ENCODE assay signal across 10 mouse cellular contexts in genomic region chr11:78453675-78454074, GRCm38 (mm10). TPM values are rescaled to one million over a fixed set of nuclear protein-coding genes. Genes with fewer than 3 reads are reported as not detected.
A peak's percentile ranks its signal among the peaks of the same experiment; 100 is the strongest.
DNase-seq lines count a peak whose midpoint lies in the region; ATAC-seq lines count a peak whose summit lies in the region.
"Had no signal": no experiment of that assay in that cellular context is flagged by ENCODE, and none has a peak within 500 bp of the region (broad histone marks: within the 10 kb centered on the region; RNA-seq: fewer than 3 reads in every experiment).

No protein-coding gene starts in this region.

- H3K36me3 ChIP-seq in hindbrain, embryonic 10.5 days, result no peaks in the 10 kb centered on the region
- no peaks in the 10 kb centered on the region for H3K36me3 ChIP-seq in hindbrain, embryonic 13.5 days
- H3K36me3 ChIP-seq: liver, embryonic 15.5 days had no signal

- 7% methylated on average over 4 of the region's 4 CpGs for WGBS in hindbrain, embryonic 10.5 days
- WGBS in hindbrain, embryonic 13.5 days, result 16% methylated on average over 4 of the region's 4 CpGs

- no peak overlapping the region for H3K4me3 ChIP-seq in hindbrain, embryonic 10.5 days
- H3K4me3 ChIP-seq in hindbrain, embryonic 13.5 days, result no peak overlapping the region
- H3K4me3 ChIP-seq: erythroblast, embryonic 14.5 days; liver, embryonic 15.5 days had no signal

- DNase-seq in hindbrain, embryonic 10.5 days (ENCODE audit: low spot score), result peak; percentile 59
- peak; percentile 84 to 87 for DNase-seq in B cell, adult 2 months
- peak; percentile 46 for DNase-seq in WW6 (ENCODE audit: low read depth, low spot score)
- peak; percentile 84 for DNase-seq in embryo, embryonic 11 days
- DNase-seq in layer of hippocampus, postnatal 10 days (ENCODE audit: low spot score in 2 of 2), result peak; percentile 74 to 79
- peak; percentile 53 for DNase-seq in retina, postnatal 7 days (ENCODE audit: low read depth, low spot score)

- H3K9ac ChIP-seq in hindbrain, embryonic 13.5 days, result no peak overlapping the region
- H3K9ac ChIP-seq: liver, embryonic 15.5 days had no signal

- 0 out of 2 replicates have a peak, but pooled peaks cover 3% of the 10 kb centered on the region for H3K27me3 ChIP-seq in hindbrain, embryonic 10.5 days (ENCODE audit: insufficient read depth, poor library complexity, severe bottlenecking)
- 0 out of 2 replicates have a peak, but pooled peaks cover 17% of the 10 kb centered on the region for H3K27me3 ChIP-seq in hindbrain, embryonic 13.5 days
- H3K27me3 ChIP-seq: liver, embryonic 15.5 days had no signal

- no peak overlapping the region for H3K27ac ChIP-seq in hindbrain, embryonic 10.5 days
- H3K27ac ChIP-seq in hindbrain, embryonic 13.5 days, result no peak overlapping the region
- H3K27ac ChIP-seq: liver, embryonic 15.5 days had no signal

- H3K4me2 ChIP-seq in hindbrain, embryonic 13.5 days, result no peak overlapping the region
- H3K4me2 ChIP-seq: liver, embryonic 15.5 days had no signal

- no peak for ATAC-seq in hindbrain, embryonic 13.5 days (ENCODE audit: low FRiP score)
- no peak for ATAC-seq in megakaryocyte-erythroid progenitor cell, adult 5-6 weeks (replicated peaks; ENCODE audit: low FRiP score, low TSS enrichment, poor library complexity, severe bottlenecking)

- no peaks in the 10 kb centered on the region for H3K4me1 ChIP-seq in hindbrain, embryonic 10.5 days (replicated peaks)
- H3K4me1 ChIP-seq in hindbrain, embryonic 13.5 days (replicated peaks), result no peaks in the 10 kb centered on the region
- H3K4me1 ChIP-seq: liver, embryonic 15.5 days had no signal

- no peaks in the 10 kb centered on the region for H3K9me3 ChIP-seq in hindbrain, embryonic 10.5 days
- no peaks in the 10 kb centered on the region for H3K9me3 ChIP-seq in hindbrain, embryonic 13.5 days
- H3K9me3 ChIP-seq: liver, embryonic 15.5 days had no signal

RNA-seq across cellular contexts. Expression of gene Slc46a1, which starts 11.8 kb away (rescaled TPM):
- 20.2 and 21.1 TPM in 2 replicates for polyA plus RNA-seq in hindbrain, embryonic 10.5 days (2016; fragmentation: Nextera tagmentation; extraction: Ambion mirVana)
- polyA plus RNA-seq in hindbrain, embryonic 13.5 days (2015; fragmentation: Nextera tagmentation; extraction: Ambion mirVana), result 22.2 and 22.9 TPM in 2 replicates
- total RNA-seq in layer of hippocampus, postnatal 10 days (2021), result 10 to 100 TPM; 10.7 to 13.0 TPM
- 2.6 and 3.6 TPM in 2 replicates for total RNA-seq in megakaryocyte-erythroid progenitor cell, adult 5-6 weeks (2014; fragmentation: Nextera tagmentation)
- 0.56 and 0.76 TPM in 2 replicates for total RNA-seq in megakaryocyte-erythroid progenitor cell, adult 5-6 weeks (2017)

RNA-seq across cellular contexts. Expression of gene Slc13a2, which starts 31.7 kb away (rescaled TPM):
- polyA plus RNA-seq in hindbrain, embryonic 10.5 days (2016; fragmentation: Nextera tagmentation; extraction: Ambion mirVana), result not detected in 2 replicates
- not detected in 2 replicates for polyA plus RNA-seq in hindbrain, embryonic 13.5 days (2015; fragmentation: Nextera tagmentation; extraction: Ambion mirVana)
- total RNA-seq in layer of hippocampus, postnatal 10 days (2021), result not detected
- total RNA-seq in megakaryocyte-erythroid progenitor cell, adult 5-6 weeks (2014; fragmentation: Nextera tagmentation), result not detected in 2 replicates
- total RNA-seq in megakaryocyte-erythroid progenitor cell, adult 5-6 weeks (2017), result not detected in 2 replicates
- polyA plus RNA-seq: erythroblast, embryonic 14.5 days had no signal

RNA-seq across cellular contexts. Expression of gene Sarm1, which starts 43.9 kb away (rescaled TPM):
- polyA plus RNA-seq in hindbrain, embryonic 10.5 days (2016; fragmentation: Nextera tagmentation; extraction: Ambion mirVana), result 11.2 and 20.8 TPM in 2 replicates
- polyA plus RNA-seq in hindbrain, embryonic 13.5 days (2015; fragmentation: Nextera tagmentation; extraction: Ambion mirVana), result 45.0 and 47.2 TPM in 2 replicates
- total RNA-seq in layer of hippocampus, postnatal 10 days (2021), result 10 to 100 TPM; 55.9 to 59.0 TPM
- total RNA-seq in megakaryocyte-erythroid progenitor cell, adult 5-6 weeks (2014; fragmentation: Nextera tagmentation), result not detected in 2 replicates
- total RNA-seq in megakaryocyte-erythroid progenitor cell, adult 5-6 weeks (2017), result 0.88 TPM in 1 of 2 replicates, not detected in the other
- polyA plus RNA-seq: erythroblast, embryonic 14.5 days had no signal

RNA-seq across cellular contexts. Expression of gene Vtn, which starts 45.2 kb away (rescaled TPM):
- polyA plus RNA-seq in hindbrain, embryonic 10.5 days (2016; fragmentation: Nextera tagmentation; extraction: Ambion mirVana), result 66.9 and 96.6 TPM in 2 replicates
- polyA plus RNA-seq in hindbrain, embryonic 13.5 days (2015; fragmentation: Nextera tagmentation; extraction: Ambion mirVana), result 171 and 184 TPM in 2 replicates
- 10 to 100 TPM; 65.7 to 66.3 TPM for total RNA-seq in layer of hippocampus, postnatal 10 days (2021)
- total RNA-seq in megakaryocyte-erythroid progenitor cell, adult 5-6 weeks (2014; fragmentation: Nextera tagmentation), result not detected in 2 replicates
- total RNA-seq in megakaryocyte-erythroid progenitor cell, adult 5-6 weeks (2017), result not detected in 2 replicates

RNA-seq across cellular contexts. Expression of gene Sebox, which starts 49.6 kb away (rescaled TPM):
- not detected in 2 replicates for polyA plus RNA-seq in hindbrain, embryonic 10.5 days (2016; fragmentation: Nextera tagmentation; extraction: Ambion mirVana)
- polyA plus RNA-seq in hindbrain, embryonic 13.5 days (2015; fragmentation: Nextera tagmentation; extraction: Ambion mirVana), result 0.13 and 0.19 TPM in 2 replicates
- 1 to 10 TPM; 2.4 to 3.1 TPM for total RNA-seq in layer of hippocampus, postnatal 10 days (2021)
- total RNA-seq in megakaryocyte-erythroid progenitor cell, adult 5-6 weeks (2014; fragmentation: Nextera tagmentation), result not detected in 2 replicates
- total RNA-seq in megakaryocyte-erythroid progenitor cell, adult 5-6 weeks (2017), result not detected in 2 replicates
- polyA plus RNA-seq: erythroblast, embryonic 14.5 days had no signal

Comparison
In these comparisons a context has a peak if more than half of its experiments do, and no peak if none do; other contexts are left out.
1. RNA of gene Sarm1, which starts 43.9 kb away (total RNA-seq): 55.9 to 59.0 TPM in layer of hippocampus, postnatal 10 days; 0.88 TPM in megakaryocyte-erythroid progenitor cell, adult 5-6 weeks; every median in the first group is over 10 times any median in the second.
2. Peak in every context shown above with its lines, with median percentiles within 50 percentile points of each other: DNase-seq.